Mouse (Mus musculus): ENCODE measurements around the gene Large2.

GRCm38 (mm10) chr2:92388081-92388517, 13.4 kb upstream of the Large2 start:
- TF ChIP-seq EP300 (IDR thresholded peaks at IDR 0.05; ENCODE audit: insufficient read depth, low read depth, low read length) = no peak
- TF ChIP-seq POLR2A (IDR thresholded peaks at IDR 0.05; ENCODE audit: insufficient read depth, low read depth, low read length) = no peak
- TF ChIP-seq CTCF (IDR thresholded peaks at IDR 0.05) = no peak

Measured in heart, adult 2 months (tissue).